Mouse (Mus musculus) erythroblast, embryonic 14.5 days (primary cell): ENCODE data around the gene Arhgef28.

Source experiments
- GATA1 ChIP-seq: IDR thresholded peaks from 2 replicates; pipeline ENCODE4 v1.6.1; 2012; ENCODE audit warnings: low read length, inconsistent platforms, mixed read lengths
- TAL1 ChIP-seq: IDR thresholded peaks from 3 replicates; pipeline ENCODE4 v1.6.1; 2012; ENCODE audit warnings: low read length, inconsistent platforms, mixed read lengths

DNA sequence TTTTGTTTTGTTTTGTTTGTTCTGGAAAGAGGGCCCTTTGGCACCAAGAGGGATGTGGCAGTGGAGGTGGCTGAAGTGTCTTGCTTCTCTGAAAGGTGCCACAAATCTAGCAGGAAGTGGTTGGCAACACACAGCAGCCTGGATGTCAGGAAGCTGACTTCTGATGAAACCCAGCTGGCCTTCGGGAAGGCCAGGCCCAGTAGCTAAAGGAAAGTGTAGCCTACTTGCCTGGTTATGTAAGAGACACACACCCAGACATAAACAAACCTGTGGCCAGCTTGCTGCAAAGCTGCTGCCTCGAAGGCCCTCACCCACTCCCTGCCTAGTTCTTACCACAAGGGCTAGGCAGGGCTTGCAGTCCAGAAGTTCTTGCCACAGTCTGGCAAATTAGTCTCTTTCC is 204.1 kb downstream of the Arhgef28 start:
- TF ChIP-seq TAL1: no peak
- no peak for TF ChIP-seq GATA1
